Mouse (Mus musculus) inflammation-experienced regulatory T-cells, adult 16 weeks (primary cell): ENCODE results near the gene Ccdc121. TPM values are rescaled to one million over a fixed set of nuclear protein-coding genes. Genes with fewer than 3 reads are reported as not detected.

Source experiments
- polyA plus RNA-seq: library from polyadenylated mRNA; unstranded; fragments of 100-300 nt; shearing (Covaris generic); gene quantifications from one replicate; pipeline ENCODE4 v1.2.1, GENCODE M21; 2017

The Ccdc121 gene
- polyA plus RNA-seq = not detected

DNA sequence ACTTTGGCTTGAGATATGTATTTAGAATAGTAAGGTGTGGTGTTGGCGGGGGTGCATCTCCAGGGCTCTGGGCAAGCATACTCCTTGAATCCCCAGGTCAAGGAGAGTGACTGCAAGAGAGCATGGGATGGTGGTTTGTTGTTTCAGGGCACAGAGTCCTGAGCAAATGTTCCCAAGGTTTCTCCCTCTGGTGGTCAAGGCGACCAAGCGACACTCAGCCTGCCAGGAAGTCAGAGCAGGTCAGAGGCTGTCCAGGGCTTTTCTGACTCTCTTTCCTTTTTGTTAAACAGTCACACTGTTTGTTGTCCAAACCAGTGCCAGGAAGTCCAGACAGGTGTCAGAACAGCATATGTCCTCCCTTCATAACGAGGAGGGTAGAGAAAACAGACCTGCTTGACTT, at the start of gene Ccdc121:
Ccdc121 (minus strand) TSS at position 145 of the 400 bp plus-strand sequence.

Other genes starting within 250 kb of the Ccdc121 start
- gene Cnih3, start 158.8 kb downstream of the Ccdc121 start, polyA plus RNA-seq = not detected
- gene Dnah14, start 65.1 kb upstream of the Ccdc121 start, polyA plus RNA-seq = 2.0 TPM